Mouse (Mus musculus): ENCODE measurements around the gene Ift122. TPM values are rescaled to one million over a fixed set of nuclear protein-coding genes. Genes with fewer than 3 reads are reported as not detected.
"Not testable (repeated sequence)": the region's sequence is repeated elsewhere in the genome, so short reads cannot be mapped to it uniquely, and the experiment has no call there.

Ift122 gene
- total RNA-seq, 2 experiments from 2014 or later, result 1.8 to 3.2 TPM

DNA sequence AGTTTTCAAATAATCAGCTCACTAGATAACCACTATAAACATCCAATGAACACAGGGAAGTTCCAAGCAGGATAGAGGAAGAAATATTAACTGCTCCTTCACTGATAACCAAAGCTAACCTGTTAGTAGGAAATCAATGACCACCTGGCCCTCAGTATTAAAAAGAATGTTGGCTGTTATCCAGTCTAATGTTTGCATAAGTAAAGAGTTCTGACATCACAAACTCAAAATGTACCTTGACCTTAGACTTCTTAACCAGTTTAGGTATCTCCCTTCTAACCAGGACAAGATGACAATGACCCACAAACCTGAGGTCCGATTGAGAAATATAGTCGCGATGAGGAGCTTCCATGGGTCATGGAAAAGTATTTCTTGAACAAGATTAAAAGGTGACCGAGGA, 8.3 kb upstream of the Ift122 start:
- no peak for ATAC-seq (replicated peaks; ENCODE audit: poor library complexity)

DNA sequence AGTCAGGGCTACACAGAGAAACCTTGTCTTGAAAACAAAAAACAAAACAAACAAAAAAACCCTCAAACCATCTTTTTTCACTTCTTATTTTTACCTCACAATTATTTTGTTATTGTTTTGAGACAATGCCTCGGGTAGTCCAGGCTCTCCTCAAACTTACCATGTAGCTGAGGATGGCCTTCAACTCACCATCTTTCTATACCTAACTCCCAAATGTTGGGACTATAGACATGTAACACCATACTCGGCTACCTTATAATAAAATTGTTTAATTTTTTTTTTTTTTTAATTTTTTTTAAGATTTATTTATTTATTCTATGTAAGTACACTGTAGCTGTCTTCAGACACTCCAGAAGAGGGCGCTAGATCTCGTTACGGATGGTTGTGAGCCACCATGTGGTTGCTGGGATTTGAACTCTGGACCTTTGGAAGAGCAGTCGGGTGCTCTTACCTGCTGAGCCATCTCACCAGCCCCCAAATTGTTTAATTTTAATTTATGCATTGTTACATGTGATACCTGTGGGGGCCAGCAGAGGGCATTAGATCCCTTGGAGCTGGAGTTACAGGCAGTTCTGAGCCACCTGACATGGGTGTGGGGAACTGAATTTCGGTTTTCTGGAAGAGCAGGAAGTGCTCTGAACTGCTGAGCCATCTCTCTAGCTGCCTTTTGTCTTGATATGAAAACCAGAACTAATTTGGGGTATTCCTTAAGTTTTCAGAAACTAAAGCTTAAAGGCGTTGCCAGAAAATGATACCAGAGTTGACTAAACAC, 6.4 kb upstream of the Ift122 start:
- ATAC-seq (replicated peaks; ENCODE audit: poor library complexity), result peak; percentile 97

DNA sequence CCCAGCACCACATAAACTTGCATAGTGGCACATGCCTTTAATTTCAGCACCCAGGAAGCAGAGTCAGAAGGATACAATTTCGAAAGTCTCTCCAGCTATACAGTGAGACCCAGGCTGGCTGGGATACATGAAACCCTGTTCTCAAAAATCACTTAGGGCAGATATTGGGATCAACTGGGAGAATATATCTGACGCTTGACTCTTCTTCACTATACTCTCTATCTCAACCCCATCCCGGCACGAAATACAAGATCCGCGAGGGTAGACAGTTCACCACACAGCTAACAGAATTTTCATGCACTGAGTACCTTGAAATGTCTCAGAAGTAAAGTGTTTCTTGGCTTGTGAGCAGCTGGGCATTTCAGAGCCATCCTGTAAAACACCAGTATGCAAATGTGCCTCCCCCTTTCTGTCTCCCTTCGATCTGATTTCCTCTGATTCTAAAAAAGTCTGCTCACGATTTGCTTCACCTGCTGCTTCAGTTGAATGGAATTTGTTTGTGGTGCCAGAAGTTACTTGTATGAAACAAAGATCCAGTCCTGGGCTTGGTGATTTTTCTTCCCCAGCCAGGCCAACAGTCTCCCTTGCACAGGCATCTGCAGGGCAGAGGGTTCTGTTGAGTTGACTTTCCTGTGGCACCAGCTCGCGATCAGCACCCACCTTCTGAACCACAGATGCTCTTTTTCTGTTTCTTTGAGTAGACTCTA, 4.5 kb upstream of the Ift122 start:
- ATAC-seq (replicated peaks; ENCODE audit: poor library complexity), result no peak

DNA sequence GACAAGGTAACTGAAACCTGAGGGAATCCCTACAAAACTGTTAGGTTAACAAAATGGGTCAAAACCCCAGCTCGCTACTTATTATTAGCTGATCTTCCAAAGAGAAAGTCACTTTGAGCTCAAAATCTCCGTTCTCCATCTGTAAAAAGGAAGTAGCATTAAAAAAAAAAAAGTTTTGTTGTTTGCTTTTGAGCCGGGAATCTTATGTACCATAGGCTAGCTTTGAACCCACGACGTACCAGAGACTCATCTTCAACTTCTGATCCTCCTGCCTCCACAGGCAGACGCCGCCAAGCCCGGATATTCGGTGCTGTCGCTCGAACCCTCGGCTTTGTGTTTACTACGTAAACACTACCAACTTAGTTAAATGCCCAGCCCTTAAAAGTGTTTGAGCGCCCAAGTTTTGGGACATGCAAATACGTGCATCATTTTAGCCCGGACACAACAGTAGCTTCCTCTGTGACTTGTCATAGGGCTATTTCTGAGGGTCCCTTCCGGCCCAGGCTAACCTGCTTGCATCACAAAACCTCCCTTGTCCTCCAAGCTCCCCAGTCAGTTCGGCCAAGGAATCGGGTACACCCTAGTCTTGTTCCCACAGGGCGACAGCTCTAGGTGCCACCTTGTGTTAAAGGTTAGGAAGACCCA, 702 bp upstream of the Ift122 start:
- ATAC-seq (replicated peaks; ENCODE audit: poor library complexity), result no peak

DNA sequence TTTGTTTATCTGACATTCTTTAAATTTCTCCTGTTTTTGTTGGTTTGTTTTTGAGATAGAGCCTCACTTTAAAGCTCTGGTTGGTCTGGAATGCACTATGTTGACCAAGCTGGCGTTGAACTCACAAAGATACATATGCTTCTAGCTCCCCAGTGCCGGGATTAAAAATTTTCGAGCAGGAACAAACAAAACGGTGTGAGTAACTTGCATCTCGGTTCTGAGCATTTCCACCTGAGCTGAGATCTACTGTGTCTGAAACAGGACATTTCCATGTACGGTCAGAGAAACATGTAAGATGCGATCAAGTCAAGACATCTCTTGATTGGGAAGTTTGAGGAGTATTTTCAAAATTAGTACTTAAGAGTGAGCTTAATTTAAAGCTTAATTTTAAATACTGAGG, 715 bp downstream of the Ift122 start:
- ATAC-seq (replicated peaks; ENCODE audit: poor library complexity), result no peak

DNA sequence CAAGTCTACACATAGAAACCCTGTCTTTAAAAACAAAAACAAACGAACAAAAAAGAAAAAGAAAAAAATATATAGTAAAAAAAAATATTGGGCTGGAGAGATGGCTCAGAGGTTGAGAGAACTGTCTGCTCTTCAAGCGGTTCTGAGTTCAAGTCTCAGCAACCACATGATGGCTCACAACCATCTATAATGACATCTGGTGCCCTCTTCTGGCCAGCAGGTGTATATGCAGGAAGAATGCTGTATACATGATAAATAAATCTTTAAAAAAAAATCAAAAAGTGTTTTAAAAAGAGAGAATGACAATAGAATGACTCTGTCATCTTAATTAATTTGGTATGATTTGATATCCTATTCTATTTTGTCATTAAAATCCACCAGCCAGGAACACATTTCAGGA, 1.2 kb downstream of the Ift122 start:
- no peak for ATAC-seq (replicated peaks; ENCODE audit: poor library complexity)

DNA sequence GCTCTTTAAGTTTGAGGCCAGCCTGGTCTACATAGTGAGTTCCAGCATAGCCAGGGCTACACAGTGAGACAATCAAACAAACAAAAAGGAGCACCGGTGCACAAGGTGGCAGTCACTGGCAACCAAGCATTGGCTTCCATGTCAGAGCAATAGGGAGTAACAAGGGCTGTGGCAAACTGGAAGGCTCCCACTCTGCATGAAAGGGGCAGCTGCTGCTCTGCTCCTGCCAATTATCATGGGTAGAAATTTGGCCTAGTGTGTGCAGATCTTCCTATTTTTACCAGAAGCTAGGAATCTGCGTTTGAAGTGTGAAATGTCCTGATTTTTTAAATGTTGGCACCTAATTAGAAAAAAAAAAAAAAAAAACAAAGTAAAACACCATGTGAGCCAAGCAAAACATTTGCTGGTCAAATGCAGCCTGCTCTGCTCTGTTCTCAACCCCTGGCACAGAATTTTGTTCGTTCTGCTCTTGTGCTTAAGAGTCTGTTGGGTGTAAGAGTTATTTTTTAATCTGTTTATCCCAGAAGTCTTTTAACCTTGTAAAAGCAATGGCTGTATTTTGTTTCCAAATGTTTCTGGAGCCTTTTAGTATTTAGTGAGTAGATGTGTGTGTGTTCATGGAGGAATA, 2.6 kb downstream of the Ift122 start:
- no peak for ATAC-seq (replicated peaks; ENCODE audit: poor library complexity)

DNA sequence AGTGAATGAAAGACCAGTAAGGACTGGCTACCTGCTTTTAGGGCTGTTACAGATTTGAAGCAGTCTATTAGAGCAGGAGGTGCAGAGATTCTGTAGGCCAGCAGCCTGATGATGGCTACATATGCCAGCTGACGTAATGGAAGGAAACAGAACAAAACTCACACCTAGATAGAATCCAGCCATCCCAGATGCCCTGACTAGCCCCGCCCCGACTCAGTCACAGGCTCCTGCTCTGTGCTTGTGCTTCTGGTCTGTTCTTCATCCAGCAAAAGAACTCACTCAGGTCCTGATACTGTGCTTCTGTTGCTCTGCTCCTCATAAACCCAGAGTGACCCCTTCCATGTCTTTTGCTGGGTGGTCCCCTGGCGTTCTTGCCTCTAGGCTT, 3.1 kb downstream of the Ift122 start:
- no peak for ATAC-seq (replicated peaks; ENCODE audit: poor library complexity)

DNA sequence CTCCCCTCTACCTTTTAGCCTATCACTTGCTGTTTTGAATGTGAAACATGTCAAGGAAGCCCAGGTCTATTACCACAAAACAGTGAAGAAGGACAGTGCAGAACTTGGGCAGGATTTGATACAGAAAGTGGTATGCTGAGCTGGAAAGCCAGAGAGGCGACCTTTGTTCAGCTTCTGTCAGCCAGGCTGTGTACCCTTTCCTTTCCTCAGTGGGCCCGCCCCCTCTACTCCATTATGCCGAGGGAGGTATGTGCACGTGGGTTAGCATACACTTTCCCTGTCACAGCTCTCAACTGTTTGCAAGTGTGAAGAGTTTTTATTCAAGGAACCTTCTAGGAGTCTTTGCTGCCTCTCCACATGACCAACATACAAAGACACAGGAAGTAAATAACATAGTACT, 6.0 kb downstream of the Ift122 start:
- no peak for ATAC-seq (replicated peaks; ENCODE audit: poor library complexity)

DNA sequence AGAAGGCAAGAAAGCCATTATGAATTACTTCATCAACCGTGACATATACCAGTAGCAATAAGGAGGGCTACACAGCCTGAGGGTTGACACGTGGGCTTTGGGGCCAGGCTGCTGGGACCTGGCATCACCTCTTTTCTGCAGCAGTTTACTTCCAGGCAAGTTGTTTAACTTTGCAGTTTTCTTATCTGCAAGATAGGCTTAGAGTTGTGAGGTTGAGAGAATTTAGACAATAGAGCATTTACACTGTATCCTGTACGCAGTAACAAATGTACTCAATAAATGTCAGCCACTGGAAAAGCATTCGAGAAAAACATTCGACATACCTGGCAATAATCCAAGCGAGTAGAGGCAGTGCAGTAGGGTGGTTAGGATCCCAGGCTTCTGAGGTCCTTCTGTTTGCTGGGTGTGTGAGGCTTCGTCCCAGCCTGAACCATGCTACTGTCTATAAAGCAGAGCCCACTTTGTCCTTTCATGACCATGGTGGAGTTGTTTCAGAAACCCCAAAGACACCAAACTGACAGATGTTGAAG, 6.8 kb downstream of the Ift122 start:
- ATAC-seq (replicated peaks; ENCODE audit: poor library complexity), result no peak

DNA sequence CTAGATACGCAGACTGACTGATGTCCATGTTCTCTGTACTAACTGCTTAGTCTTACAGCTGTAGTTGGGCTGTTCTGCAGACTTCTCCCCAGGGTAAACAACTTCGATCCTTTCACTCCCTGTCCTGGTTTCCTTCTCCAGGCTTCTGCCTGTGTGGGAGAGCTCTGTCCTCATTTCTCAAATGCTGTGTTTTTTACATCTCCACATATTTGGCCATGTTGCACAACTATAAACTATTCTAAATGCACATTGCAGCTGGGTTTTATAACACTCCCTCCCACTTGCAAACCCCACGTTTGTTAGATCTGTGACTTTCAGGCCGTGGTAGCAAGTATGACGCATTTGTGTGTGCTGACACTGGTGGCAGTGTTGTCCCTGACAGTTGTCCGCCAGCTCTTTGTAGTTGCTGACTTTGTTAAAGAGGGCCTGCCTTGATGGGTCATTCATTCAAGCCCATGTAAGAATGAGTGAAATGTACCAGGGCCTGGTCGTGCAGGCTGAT, 10.1 kb downstream of the Ift122 start:
- no peak for ATAC-seq (replicated peaks; ENCODE audit: poor library complexity)

DNA sequence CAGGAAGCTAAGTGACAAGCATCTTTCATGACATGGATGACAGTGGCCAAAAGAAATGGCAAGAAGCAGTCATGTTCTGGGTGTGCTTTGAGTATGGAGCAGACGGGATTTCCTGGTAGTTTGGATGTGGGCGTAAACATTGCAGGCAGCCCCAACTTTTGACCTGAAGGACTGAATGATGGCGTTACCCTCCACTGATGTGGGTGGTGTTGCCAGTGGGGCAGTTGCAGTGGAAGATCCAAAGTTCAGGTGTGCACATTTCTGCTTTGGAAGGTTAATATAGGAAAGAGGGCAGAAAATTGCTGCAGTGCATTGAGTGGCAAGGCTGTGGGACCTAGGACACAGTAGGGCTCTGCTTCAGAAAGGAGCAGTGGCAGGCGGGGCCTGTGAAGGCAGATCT, 12.0 kb downstream of the Ift122 start:
- ATAC-seq (replicated peaks; ENCODE audit: poor library complexity), result no peak

DNA sequence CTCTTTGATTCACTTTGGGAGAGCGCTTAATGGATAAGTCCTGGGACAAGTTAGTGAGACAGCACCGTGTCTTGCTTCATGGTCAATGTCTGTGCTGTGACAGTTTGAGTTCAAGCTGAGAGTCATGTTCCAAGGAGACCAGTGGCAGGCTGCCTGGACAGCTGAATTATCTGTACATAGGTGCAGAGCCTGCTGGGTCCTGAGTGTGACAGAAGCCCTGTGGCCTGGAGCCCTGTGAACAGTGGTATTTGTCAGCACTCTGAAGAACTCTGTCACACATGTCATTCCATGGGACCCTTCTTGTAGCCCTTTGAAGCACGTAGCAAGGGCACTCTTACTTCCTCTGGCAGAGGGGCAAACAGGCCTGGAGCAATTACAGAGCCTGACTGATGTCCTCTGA, 13.9 kb downstream of the Ift122 start:
- ATAC-seq (replicated peaks; ENCODE audit: poor library complexity), result not testable (repeated sequence)

DNA sequence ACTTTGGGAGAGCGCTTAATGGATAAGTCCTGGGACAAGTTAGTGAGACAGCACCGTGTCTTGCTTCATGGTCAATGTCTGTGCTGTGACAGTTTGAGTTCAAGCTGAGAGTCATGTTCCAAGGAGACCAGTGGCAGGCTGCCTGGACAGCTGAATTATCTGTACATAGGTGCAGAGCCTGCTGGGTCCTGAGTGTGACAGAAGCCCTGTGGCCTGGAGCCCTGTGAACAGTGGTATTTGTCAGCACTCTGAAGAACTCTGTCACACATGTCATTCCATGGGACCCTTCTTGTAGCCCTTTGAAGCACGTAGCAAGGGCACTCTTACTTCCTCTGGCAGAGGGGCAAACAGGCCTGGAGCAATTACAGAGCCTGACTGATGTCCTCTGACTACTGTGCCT, 18.0 kb downstream of the Ift122 start:
- not testable (repeated sequence) for ATAC-seq (replicated peaks; ENCODE audit: poor library complexity)

DNA sequence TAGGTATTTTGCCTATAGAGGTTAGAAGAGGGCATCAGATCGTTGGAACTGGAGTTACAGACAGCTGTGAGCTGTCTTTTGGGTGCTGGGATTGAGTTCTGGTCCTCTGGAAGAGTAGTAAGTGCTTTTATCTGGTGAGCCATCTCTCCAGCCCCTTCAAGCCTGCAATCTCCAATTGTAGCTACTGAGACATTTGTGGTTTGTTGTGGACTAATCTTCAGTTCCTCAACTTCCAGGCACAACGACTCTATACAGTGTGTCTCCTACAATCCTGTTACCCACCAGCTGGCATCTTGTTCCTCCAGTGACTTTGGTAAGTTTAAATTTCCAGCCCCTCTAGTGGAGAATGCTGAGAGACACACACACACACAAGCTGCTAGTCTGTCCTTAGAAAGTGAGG, 24.0 kb downstream of the Ift122 start:
- ATAC-seq (replicated peaks; ENCODE audit: poor library complexity), result peak; percentile 48

DNA sequence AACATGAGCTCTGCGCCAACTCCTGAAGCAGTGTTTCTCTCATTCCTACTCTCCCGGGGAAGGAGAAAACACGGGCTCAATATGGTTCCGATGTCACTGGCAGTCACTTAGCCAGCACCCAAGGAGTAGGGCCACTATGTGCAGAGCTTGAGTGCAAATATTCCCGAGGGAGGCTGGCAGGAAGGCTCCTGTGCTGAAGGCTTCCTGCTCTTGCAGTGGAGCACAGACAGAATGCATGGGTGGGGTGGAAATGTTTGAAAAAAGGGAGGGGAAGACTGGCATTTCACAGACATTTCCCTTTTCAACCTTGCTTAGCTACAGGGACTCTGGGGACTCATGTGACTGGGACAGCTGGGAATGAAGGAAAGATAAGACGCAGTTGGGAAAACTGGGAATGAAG, 25.4 kb downstream of the Ift122 start:
- no peak for ATAC-seq (replicated peaks; ENCODE audit: poor library complexity)

DNA sequence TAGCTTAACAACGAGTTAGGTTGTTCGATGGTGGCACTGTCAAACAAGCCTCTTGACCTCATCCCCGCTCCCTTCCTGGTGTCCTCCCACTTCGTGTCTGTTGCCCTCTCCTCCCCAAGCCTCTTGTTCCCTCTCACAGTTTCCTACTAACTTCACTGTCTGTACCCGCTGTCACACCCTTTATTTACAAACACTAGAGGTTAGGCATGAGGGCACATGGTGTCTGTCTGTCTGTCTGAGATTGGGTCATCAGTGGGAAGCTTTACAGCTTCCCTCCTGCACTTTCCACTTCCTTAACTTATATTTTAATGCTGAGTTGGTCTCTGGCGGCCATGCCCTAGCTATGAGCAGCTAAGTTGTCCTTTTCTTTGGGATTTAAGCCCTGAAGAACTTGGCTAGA, 26.5 kb downstream of the Ift122 start:
- ATAC-seq (replicated peaks; ENCODE audit: poor library complexity), result peak; percentile 42

DNA sequence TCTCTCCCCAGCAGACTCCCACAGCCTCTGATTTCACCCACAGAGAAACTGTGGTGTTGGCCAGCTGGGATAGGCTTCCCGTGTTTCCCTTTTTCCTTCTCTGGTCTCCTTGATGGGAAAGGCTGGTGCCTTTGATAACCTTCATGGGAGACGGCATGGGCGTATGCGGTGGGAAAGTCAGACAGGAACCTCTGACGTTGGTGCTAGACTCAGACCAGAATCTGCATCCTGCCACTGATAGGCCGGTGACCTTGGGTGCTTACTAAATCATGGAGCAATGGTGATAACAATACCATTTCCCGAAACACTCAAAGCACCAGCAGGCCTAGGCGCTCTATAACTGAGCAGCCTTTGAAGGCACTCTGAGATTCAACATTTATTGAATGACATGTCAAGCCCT, 27.5 kb downstream of the Ift122 start:
- no peak for ATAC-seq (replicated peaks; ENCODE audit: poor library complexity)

DNA sequence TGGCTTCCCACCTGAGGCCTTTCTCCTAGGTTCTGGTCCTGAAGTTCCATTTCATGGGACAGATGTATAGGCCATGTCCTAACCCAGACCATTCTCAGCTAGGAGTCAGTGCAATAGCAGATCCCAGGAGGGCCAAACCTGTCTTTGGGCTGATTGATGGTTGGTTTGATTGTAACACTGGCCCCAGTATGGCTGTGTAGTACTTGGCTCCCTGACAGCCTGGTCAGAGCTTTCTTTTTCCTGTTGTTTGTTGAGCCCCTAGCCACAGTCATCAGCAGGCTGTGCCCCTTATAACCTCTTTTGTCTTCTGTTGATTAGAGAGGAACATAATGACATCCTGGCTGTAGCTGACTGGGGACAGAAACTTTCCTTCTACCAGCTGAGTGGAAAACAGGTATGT, 30.7 kb downstream of the Ift122 start:
- no peak for ATAC-seq (replicated peaks; ENCODE audit: poor library complexity)

DNA sequence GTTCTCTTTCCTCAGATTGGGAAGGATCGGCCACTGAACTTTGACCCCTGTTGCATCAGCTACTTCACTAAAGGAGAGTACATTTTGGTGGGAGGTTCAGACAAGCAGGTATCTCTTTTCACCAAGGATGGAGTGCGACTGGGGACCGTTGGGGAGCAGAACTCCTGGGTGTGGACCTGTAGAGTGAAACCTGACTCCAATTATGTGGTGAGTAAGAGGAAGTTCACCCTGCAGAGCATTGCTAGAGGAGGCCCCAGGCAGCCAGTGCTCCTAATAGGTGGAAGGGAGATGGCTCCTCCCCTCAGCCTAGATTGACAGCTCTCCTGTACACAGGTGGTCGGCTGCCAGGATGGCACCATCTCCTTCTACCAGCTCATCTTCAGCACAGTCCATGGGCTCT, 33.6 kb downstream of the Ift122 start:
- peak; percentile 82 for ATAC-seq (replicated peaks; ENCODE audit: poor library complexity)

DNA sequence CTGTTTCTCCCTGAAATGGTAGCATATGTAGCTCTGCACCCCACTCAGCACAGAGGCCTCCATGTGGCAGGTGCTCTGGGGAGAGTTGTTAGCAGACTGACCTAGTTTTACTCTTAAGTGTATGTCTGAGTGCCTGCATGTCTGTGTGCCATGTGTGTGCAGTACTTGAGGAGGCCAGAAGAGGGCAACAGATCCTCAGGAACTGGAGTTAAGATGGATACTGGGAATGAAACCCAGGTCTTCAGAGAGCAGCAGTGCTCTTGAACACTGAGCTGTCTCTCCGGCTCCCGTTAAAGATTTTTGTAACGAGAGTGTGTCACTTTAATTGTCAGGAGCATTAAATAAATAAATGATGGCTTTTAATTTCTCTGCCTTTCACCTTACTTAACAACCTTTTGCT, 35.0 kb downstream of the Ift122 start:
- peak; percentile 68 for ATAC-seq (replicated peaks; ENCODE audit: poor library complexity)

Data from megakaryocyte progenitor cell, adult 5-6 weeks (primary cell).